Mouse (Mus musculus) olfactory bulb, adult 2 months (tissue): Measurements from ENCODE around the gene I830077J02Rik.

Experiments
- CTCF ChIP-seq: fragments of 200-500 bp; IDR thresholded peaks from 2 replicates; pipeline ENCODE4 v1.5.1; 2012; ENCODE audit warnings: low read depth, mild to moderate bottlenecking, low read length, moderate library complexity; ENCODE audit not compliant: insufficient read depth
- POLR2A ChIP-seq: fragments of 200-500 bp; IDR thresholded peaks from 2 replicates; pipeline ENCODE4 v1.6.1; 2012; ENCODE audit warnings: mild to moderate bottlenecking, low read depth, low read length, moderate library complexity; ENCODE audit not compliant: insufficient read depth

DNA sequence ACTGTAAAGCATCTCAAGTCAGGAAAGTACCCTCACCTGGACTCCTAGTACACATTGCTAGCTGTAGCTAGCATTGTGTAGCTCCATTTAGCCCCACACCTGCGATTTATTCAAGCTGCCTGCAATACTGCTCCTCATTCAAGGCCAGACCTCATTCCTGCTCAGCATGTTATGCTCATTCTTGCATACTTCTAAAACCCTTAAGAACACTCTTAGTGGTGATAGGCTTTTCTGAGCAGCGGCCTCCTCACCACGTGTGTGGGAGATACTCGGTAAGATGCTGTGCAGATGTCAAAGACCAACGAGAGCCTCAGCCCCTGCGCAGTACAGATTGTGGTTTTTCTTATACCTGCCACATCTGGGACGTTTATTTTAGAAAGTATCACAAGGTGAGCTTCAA lies 2.6 kb downstream of the I830077J02Rik start:
- TF ChIP-seq CTCF: no peak
- no peak for TF ChIP-seq POLR2A
